Mouse (Mus musculus) heart, embryonic 16.5 days (tissue): ENCODE measurements at regions not wholly inside any gene's neighbourhood (a gene's known extent, or its start where the extent isn't known, plus 50 kb on each side); places are given as distances from the start of the nearest gene placed in this dataset.

Experiments
- ATAC-seq: fragments of 200-750 bp; cut with Nextera tagmentation; replicated peaks from 2 replicates; pipeline ENCODE4 v1.8.0; 2017; ENCODE audit warnings: moderate number of reproducible peaks; ENCODE audit not compliant: insufficient read depth, low FRiP score; ENCODE audit errors: extremely low read depth
- H3K27ac ChIP-seq: fragments of 300-500 bp; sonication (generic); 2 replicates; pipeline ENCODE4 v1.5.1; 2014; ENCODE audit warnings: mild to moderate bottlenecking, low read length, control low read depth, moderate library complexity
- H3K27me3 ChIP-seq: fragments of 300-500 bp; sonication (generic); 2 replicates; pipeline ENCODE4 v1.6.1; 2014; ENCODE audit warnings: low read length, mixed read lengths; ENCODE audit not compliant: control insufficient read depth, insufficient read depth
- H3K36me3 ChIP-seq: fragments of 300-500 bp; sonication (generic); 2 replicates; pipeline ENCODE4 v1.6.1; 2014; ENCODE audit not compliant: control insufficient read depth, insufficient read depth
- H3K4me1 ChIP-seq: fragments of 300-500 bp; sonication (generic); 2 replicates; pipeline ENCODE4 v1.6.1; 2014; ENCODE audit warnings: low read length, mixed read lengths; ENCODE audit not compliant: control insufficient read depth, insufficient read depth
- H3K4me2 ChIP-seq: fragments of 300-500 bp; sonication (generic); 2 replicates; pipeline ENCODE4 v1.6.1; 2014; ENCODE audit warnings: low read depth, mild to moderate bottlenecking, control low read depth, low read length
- H3K4me3 ChIP-seq: fragments of 300-500 bp; sonication (generic); 2 replicates; pipeline ENCODE4 v1.5.1; 2014; ENCODE audit warnings: mild to moderate bottlenecking, control low read depth, low read length
- H3K9ac ChIP-seq: fragments of 300-500 bp; sonication (generic); 2 replicates; pipeline ENCODE4 v1.6.1; 2014; ENCODE audit warnings: low read length, control low read depth
- H3K9me3 ChIP-seq: fragments of 300-500 bp; sonication (generic); replicated peaks from 2 replicates; pipeline ENCODE4 v1.6.1; 2016; ENCODE audit warnings: low read length; ENCODE audit not compliant: control insufficient read depth
- WGBS: fragments of 180-500 bp; shearing (Covaris S2); extraction: QIAGEN DNeasy Blood & Tissue Kit; methylation state at CpG from one replicate; pipeline ENCODE4 v1.1.7; 2014; 5-methylcytosine and 5-hydroxymethylcytosine counted together

DNA sequence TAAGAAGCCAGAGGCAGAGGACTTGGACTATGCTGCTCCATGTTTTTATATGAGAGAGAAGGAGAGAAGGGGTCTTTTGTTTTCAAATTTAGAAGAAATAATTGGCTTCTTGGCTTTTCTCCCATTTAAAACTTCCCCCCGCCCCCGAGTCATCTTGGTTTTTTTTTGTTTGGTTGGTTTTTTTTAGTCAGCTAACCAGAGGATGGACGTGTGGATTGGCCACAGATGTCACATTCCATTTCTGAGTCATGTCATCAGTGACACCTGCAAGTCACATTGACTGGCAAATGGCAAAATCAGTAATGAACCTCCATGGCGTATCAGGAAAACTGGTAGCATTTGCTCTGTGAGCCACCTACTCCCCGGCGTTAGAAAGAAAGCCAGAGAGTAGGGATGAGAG lies 83.9 kb upstream of the Sgk1 start:
- ATAC-seq, result no peak
- WGBS, result 65% methylated on average over 6 of the region's 6 CpGs
- Histone ChIP-seq H3K9me3 (no peaks in the 10 kb centered on the region), H3K27me3 (no peaks in the 10 kb centered on the region), H3K27ac (no peak overlapping the region), H3K4me1 (no peaks in the 10 kb centered on the region), H3K4me2 (no peak overlapping the region), H3K4me3 (no peak overlapping the region), H3K9ac (no peak overlapping the region), H3K36me3 (no peaks in the 10 kb centered on the region)

DNA sequence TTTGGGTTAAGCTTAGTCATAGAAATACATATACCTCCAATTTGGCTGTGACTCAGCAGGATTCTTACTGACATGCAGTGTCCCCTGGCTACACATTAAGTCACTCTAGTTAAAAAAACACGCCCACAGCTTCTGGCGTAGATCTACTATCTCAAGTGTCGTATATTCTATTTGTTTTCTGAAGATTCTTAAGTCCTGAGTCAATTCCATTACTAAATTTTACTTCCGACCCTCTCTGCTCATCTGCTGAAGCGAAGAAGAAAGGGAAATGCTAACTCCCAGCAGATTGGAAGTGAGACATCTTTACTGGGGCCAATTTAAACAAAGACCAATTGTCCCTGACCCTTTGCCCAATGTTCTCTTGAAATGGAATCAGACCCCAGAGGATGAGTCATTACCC lies 80.4 kb upstream of the Sgk1 start:
- Histone ChIP-seq H3K4me2 (no peak overlapping the region), H3K9me3 (no peaks in the 10 kb centered on the region), H3K27ac (no peak overlapping the region), H3K4me1 (no peaks in the 10 kb centered on the region), H3K36me3 (no peaks in the 10 kb centered on the region), H3K4me3 (no peak overlapping the region), H3K27me3 (no peaks in the 10 kb centered on the region), H3K9ac (no peak overlapping the region)
- WGBS, result 65% methylated on average over 5 of the region's 5 CpGs
- ATAC-seq, result no peak

- H3K27me3 ChIP-seq, result no peaks in the 10 kb centered on the region
- no peak for ATAC-seq
Measured at GRCm38 (mm10) chr10:21803184-21803583, 78.8 kb upstream of the Sgk1 start.

GRCm38 (mm10) chr10:21804761-21805160 lies 77.2 kb upstream of the Sgk1 start:
- H3K4me3 ChIP-seq, result no peak overlapping the region
- WGBS, result 79% methylated on average over 2 of the region's 2 CpGs
- no peaks in the 10 kb centered on the region for H3K27me3 ChIP-seq
- ATAC-seq, result no peak
- no peaks in the 10 kb centered on the region for H3K36me3 ChIP-seq
- no peaks in the 10 kb centered on the region for H3K4me1 ChIP-seq
- H3K9me3 ChIP-seq, result no peaks in the 10 kb centered on the region
- H3K4me2 ChIP-seq, result no peak overlapping the region
- no peak overlapping the region for H3K27ac ChIP-seq
- H3K9ac ChIP-seq, result no peak overlapping the region

More at GRCm38 (mm10) chr10:21803184-21803583, 78.8 kb upstream of the Sgk1 start:
- no peaks in the 10 kb centered on the region for H3K9me3 ChIP-seq
- no peak overlapping the region for H3K9ac ChIP-seq
- no peak overlapping the region for H3K27ac ChIP-seq
- no peak overlapping the region for H3K4me3 ChIP-seq
- H3K4me1 ChIP-seq, result no peaks in the 10 kb centered on the region
- H3K36me3 ChIP-seq, result no peaks in the 10 kb centered on the region
- no peak overlapping the region for H3K4me2 ChIP-seq

DNA sequence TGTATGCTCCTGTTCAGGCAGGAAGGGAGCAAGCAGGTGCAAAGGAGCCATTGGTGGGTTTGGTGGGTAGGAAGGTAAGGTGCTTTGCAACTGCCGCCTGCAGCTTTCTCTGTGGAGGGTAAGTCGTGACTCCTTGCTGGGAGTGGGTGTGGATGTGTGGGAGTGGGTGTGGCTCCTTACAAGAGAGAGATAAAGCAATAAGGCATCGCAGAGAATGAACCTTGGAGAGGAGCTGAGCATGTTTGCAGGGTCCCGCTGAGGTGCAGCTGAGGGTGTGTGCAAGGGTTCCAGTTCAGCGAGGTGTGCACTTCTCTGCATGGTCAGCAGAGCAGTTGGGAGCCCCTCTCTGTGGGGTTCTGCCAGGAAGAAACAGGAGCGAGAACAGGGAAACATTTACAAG lies 76.4 kb upstream of the Sgk1 start:
- Histone ChIP-seq H3K4me3 (no peak overlapping the region), H3K27ac (no peak overlapping the region), H3K27me3 (no peaks in the 10 kb centered on the region), H3K9ac (no peak overlapping the region), H3K36me3 (no peaks in the 10 kb centered on the region), H3K4me1 (no peaks in the 10 kb centered on the region), H3K4me2 (no peak overlapping the region), H3K9me3 (no peaks in the 10 kb centered on the region)
- no peak for ATAC-seq
- 53% methylated on average over 6 of the region's 6 CpGs for WGBS

GRCm38 (mm10) chr10:21806716-21807115 lies 75.3 kb upstream of the Sgk1 start:
- no peaks in the 10 kb centered on the region for H3K27me3 ChIP-seq
- no peaks in the 10 kb centered on the region for H3K9me3 ChIP-seq
- no peaks in the 10 kb centered on the region for H3K4me1 ChIP-seq
- ATAC-seq, result no peak
- H3K4me3 ChIP-seq, result no peak overlapping the region
- 94% methylated on average over 4 of the region's 4 CpGs for WGBS
- H3K4me2 ChIP-seq, result no peak overlapping the region
- no peak overlapping the region for H3K9ac ChIP-seq
- H3K27ac ChIP-seq, result no peak overlapping the region
- no peaks in the 10 kb centered on the region for H3K36me3 ChIP-seq

- ATAC-seq, result no peak
- Histone ChIP-seq H3K9ac (no peak overlapping the region), H3K27me3 (no peaks in the 10 kb centered on the region), H3K4me2 (no peak overlapping the region), H3K4me3 (no peak overlapping the region), H3K27ac (no peak overlapping the region), H3K4me1 (peaks cover 2% of the 10 kb centered on the region; the same call in 1 of the 2 replicates), H3K36me3 (no peaks in the 10 kb centered on the region), H3K9me3 (no peaks in the 10 kb centered on the region)
- 82% methylated on average over 3 of the region's 3 CpGs for whole genome bisulfite sequencing
Measured at GRCm38 (mm10) chr10:21819686-21820085, 62.3 kb upstream of the Sgk1 start.

DNA sequence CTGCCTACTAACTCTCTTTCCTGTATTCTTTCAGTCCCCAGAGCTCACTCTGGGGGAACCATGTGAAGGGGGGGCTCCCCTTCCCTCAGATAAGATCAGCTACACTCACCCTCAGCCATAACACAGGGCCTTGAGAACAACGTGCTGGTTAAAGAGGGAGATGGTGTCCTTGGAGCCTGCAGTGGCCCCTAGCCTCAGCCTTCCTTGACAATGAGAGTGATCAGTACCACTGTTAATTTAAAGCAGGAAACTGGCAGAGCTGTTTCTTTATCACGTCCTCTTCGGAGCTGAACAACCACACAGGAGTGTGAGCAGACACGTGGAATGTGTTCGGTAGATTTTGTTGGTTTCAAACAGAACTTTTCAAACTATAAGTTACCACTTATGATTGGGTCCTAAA lies 60.6 kb upstream of the Sgk1 start:
- Histone ChIP-seq H3K27ac (no peak overlapping the region), H3K4me3 (no peak overlapping the region), H3K36me3 (no peaks in the 10 kb centered on the region), H3K27me3 (no peaks in the 10 kb centered on the region), H3K9ac (no peak overlapping the region), H3K4me2 (no peak overlapping the region), H3K9me3 (no peaks in the 10 kb centered on the region), H3K4me1 (peaks cover 2% of the 10 kb centered on the region; the same call in 1 of the 2 replicates)
- WGBS, result 43% methylated on average over 5 of the region's 5 CpGs
- no peak for ATAC-seq

- no peaks in the 10 kb centered on the region for H3K36me3 ChIP-seq
- peaks cover 2% of the 10 kb centered on the region; the same call in 1 of the 2 replicates for H3K4me1 ChIP-seq
- no peak overlapping the region for H3K4me2 ChIP-seq
- no peaks in the 10 kb centered on the region for H3K27me3 ChIP-seq
- H3K27ac ChIP-seq, result no peak overlapping the region
- ATAC-seq, result no peak
- no peaks in the 10 kb centered on the region for H3K9me3 ChIP-seq
- H3K9ac ChIP-seq, result no peak overlapping the region
- no peak overlapping the region for H3K4me3 ChIP-seq
- 79% methylated on average over 12 of the region's 12 CpGs for WGBS
Measured at GRCm38 (mm10) chr10:21824418-21825025, 57.5 kb upstream of the Sgk1 start.
